Mouse (Mus musculus) adrenal gland, adult 2 months (tissue): Measurements from ENCODE around the gene Slc34a3. TPM values are rescaled to one million over a fixed set of nuclear protein-coding genes. Genes with fewer than 3 reads are reported as not detected.
A peak's percentile ranks its signal among the peaks of the same experiment; 100 is the strongest.

ENCODE experiments used
- DNase-seq: peaks from one replicate; pipeline ENCODE4 v3.0.0; 2021
- polyA plus RNA-seq: library from polyadenylated mRNA; depleted of rRNA; stranded (reverse); fragments of >200 nt; gene quantifications from 2 replicates; pipeline ENCODE4 v1.2.3, GENCODE M21; 2012
- total RNA-seq, 2 experiments: library from RNA; stranded (reverse); gene quantifications; 2 replicates each; pipeline ENCODE4 v1.2.3; 2021

Gene Slc34a3
- total and polyA plus RNA-seq, 3 experiments = not detected

DNA sequence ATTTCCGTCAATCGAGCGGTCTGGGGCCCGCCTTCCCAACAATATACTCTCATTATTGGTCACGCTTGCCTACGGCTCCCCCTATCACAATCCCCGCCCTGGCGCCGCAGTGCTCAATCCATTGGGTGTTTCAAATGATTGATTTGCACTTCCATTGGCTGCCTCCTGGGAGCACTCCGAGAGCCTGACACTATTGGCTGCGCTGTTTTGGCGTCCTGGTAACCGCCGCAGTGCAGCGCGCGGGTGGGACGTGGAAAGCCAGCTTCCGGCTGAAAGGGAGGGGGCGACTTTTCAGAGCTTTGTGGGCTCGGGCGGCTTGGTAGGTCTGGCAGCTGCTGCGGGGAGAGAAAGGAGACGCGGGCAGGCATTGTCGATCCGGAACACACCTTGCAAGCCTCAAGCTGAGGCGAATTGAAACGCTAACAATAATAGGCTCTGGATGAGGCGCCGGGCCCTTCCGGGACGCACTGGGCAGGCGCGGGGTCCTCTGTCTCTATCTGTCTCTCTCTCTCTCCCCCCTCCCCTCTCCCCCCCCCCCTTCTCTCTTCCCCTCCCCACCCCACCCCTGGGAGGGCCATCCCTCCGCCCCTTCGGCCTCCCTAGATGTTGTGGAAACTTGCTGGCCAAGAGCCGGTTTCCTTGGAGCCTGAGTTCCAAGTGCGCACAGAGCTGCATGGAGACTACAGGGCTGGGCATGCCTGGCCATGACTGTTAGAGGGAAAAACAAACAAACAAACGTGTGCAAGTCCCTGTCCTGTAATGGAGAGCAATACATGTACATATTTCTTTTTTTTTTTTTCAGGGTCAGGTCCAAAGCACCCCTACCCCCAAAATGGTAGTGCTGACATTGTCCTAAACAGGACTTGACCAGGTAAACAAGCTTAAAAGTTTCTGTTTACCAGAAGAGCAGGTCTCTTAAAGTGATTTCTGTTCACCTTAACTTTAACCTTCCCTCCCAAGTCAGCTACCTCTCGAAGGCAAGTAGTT lies 9.1 kb downstream of the Slc34a3 start:
- DNase-seq = peak; percentile 99

DNA sequence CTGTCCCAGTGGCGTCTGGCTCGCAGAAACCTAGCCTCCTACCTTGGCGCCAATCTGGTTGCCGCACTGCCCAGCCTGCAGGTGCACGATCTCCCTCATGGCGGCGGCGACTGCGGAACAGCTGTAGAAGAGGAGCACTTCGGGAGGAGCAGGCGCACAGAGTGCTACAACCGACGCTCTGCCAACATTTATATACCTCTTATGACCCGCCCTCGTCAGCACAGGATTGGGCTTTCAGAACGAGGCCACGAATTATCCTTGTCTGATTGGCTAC lies 9.7 kb downstream of the Slc34a3 start, which contains the start of gene Tubb4b:
Gene Tubb4b, minus strand, starts transcription at position 211 of the 274 bp plus-strand sequence.
- no peak for DNase-seq

DNA sequence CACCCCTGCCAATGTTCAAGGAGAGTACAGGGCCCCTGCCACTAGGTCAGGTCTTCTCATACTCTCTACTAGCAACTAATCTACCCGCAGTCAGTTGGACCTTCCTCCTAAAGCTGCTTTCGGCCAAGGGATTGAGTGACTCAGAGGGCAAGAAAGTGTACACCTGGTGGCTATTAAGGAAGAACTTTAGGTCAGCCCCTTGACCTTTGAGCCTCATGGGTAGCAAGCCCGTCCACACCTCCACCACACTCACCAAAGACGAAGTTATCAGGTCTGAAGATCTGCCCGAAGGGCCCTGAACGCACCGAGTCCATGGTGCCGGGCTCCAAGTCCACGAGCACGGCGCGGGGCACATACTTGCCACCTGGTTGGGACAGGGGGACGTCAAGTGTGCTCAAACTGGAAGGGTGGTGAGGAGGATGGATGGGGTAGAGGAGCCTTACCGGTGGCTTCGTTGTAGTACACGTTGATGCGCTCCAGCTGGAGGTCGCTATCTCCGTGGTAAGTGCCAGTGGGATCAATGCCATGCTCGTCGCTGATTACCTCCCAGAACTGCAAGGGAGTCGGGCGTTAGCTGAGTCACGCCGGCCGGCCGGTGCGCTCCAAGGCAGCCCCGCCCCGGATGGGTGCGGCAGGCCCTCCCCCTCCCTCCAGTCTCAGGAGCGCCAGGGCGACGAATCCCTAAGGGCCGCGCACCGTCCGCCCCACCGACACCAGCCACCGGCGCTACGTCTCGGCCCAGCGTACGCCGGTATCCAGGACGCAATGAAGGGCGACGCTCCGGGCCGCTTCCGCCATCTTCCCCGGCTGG lies 10.3 kb downstream of the Slc34a3 start:
- peak; percentile 94 for DNase-seq

DNA sequence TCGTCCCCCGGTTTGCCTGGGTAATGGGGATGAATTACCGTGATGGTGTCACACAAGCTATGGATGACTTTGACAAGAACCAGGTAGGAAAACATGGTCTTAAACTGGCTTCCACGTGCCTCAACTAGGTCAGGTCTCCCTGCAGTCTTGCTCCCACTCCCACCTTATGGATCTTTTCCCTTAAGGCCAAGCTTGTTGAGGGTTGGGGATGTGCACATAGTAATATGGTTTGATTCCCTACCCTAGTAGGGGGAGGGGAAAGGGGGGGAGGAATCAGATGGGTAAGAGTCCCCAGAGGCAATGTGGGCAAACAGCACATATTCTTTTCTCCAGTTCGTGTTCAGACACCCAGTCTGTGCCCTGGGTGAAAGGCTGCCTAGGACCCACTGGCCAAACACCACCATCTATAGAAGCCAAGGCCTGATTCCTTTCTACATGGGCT lies 12.8 kb downstream of the Slc34a3 start:
- DNase-seq = no peak

DNA sequence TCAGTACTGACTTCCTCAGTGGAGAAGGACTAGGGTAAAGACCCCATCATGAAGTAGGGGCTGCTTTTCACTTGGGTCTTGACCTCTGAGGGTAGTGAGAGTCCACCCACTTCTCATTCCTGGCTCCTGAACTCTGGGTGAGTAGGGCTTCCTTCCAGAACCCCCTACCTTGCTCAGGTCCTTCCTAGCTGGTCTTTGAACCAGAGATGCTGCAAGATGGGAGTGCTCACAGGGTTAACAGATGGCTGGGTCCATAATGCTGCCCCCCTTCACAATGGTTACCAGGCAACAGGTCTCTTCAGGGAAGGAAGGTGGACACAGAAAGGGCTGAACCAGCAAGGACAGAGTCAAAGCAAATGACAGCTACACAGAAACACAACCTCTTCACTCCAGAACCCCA lies 15.7 kb downstream of the Slc34a3 start, which contains the start of gene Fam166a:
Gene Fam166a, plus strand, starts transcription at position 301 of the 400 bp plus-strand sequence.
- no peak for DNase-seq

DNA sequence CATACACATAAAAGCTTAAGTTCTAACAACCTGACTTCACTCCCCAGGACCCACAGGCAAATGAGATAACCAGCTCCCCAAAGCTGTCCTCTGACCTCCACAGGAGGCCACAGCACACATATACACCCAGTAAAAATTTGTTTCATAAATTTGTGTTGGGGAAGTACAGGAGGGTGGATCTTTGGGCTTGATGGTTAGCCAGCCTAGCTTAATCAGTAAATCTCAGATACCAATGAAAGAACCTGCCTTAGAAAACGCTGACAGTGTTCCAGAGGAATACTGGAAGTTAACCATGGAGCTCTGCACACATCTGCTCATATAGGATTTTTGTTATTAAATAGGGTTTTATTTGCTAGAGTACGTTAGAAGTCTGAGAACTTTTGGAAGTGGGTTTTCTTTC lies 16.5 kb downstream of the Slc34a3 start:
- no peak for DNase-seq

DNA sequence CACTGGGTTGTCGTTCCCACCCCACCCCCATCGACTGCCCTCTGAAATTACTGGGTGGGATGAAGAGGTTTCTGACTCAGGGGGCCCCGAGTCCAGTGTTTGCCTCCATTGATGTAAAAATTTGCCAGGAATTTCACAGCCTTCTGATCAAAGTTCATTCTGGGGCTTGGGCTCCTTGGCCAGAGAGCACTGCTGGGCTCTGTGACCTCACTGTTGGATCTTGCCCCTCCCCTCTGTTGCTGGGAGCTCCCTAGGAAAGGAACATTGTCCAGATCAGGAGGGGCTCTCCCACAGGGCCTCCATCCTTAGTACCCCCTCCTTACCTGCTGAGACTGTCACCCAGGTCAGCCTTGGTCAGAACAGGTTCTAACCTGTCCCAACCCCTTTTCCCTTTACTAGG lies 19.7 kb downstream of the Slc34a3 start, which contains the start of gene Stpg3:
Gene Stpg3, minus strand, starts transcription at position 194 of the 400 bp plus-strand sequence.
- no peak for DNase-seq

DNA sequence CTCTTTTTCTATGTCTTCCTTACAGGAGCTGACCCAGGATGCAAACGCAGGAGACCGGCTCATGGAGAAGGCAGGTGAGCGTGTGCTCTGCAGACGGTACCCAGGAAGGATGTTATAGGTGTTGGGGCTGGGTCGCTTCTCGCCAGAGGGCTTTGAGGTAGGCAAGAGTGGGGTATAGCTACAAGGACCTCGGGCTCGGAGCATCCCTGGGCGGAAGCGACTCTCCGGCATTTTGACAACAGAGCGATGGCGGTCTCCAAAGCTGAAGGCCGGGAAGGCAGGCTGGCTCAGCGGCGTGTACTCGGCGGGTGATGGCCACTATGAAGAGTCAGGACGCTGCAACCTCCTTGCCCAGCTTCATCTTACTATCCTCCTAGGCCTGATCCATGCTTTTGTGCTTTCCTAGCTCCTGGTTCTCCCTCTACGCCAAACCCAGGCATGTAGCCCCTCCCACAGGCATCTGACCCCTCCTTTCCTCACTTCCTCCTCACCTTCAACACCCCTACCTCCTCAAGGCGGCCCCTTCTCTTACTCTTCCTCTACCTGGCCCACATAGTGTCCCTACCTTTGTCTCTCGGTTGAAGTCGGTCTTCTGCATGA lies 20.8 kb downstream of the Slc34a3 start:
- no peak for DNase-seq

DNA sequence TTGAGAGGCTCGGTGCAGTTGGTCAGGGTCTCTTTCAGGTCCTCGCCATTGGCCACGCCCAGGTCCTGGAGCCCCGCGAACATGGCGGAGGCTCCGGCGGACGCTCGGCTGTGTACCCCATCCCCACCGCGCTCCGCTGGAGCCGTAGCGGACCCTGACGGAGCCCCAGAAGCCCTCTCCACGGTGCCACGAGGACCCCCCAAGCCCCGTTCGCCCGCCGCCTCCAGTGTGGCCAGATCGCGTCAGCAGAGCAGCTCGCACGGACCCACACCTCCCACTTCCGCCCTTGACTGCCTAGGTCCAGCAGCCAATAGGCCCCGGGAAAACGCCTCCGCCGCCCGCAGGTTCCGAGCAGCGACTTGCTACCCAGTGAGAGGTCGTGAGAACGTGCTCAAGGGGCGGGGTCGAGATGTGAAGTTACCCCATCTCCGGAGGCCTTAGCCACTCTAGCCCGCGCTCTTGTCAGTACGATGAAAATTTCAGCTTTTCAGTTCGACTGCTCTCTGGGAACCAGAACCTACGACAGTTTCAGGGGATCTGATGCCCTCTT lies 23.0 kb downstream of the Slc34a3 start, which contains the start of gene Nelfb:
Gene Nelfb, minus strand, starts transcription at position 369 of the 550 bp plus-strand sequence.
- peak; percentile 95 for DNase-seq

DNA sequence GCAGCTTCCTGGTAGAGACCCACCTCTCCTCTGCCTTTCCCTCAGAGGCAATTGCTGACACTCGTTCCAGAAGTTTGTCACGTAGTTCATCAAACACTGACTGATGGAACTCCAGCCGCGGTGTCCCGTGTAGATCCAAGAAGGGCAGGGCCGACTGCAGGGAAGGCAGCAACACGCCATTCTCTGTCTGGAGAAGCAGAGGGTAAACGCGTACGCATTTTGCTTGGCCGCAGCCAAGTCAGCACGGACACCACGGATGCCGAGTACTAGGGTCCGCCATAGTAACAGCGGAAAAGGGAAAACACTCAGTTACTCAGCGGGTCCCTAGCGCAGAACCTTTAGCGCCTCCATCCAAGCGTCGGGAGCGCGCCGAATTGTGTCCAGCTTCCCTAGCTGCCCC lies 23.5 kb downstream of the Slc34a3 start:
- no peak for DNase-seq

DNA sequence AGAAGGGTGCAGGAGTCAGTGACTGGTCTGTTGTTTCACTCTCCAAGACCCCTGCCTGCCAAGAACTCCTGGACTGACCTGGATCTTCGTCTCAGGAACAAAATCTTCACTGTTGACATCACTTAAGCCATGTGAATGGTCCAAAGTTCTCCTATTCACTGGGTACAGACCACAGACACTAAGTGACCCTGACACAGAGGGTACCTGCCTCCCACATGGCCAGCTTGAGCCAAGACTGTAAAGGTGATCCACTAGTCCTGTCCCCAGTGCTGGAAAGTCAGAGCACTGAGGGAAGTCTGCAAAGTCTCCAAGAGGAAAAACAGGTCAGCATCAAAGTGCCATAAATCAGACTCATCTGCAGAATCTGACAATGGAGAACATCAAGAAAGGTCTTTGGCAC lies 26.6 kb downstream of the Slc34a3 start:
- no peak for DNase-seq

DNA sequence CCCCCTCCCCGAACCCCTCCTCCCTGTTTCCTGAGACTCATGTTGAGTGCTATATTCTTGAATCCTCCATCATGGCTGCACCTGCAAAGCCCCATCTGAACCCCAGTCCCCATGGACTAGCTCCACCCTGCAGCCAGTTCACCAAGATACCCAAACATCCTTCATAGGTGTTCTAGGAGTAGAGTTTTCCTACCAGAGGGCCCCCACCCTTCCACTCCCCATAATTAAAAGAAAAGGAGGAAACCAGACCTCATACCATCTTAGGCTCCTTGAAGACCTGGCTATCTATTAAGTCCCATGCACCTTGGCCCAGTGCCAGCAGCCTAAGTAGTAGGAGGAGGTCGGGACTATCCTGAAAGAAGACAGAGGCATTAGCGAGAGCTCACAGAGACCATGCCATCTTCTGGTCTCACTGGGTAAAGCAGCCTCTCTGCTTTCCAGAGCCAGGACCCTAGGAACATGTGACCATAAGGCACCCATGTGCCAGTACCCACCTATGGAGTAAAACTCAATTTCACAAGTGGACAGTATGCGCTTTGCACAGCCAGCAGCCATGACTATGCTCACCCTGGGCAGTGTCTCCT lies 30.4 kb downstream of the Slc34a3 start:
- no peak for DNase-seq

DNA sequence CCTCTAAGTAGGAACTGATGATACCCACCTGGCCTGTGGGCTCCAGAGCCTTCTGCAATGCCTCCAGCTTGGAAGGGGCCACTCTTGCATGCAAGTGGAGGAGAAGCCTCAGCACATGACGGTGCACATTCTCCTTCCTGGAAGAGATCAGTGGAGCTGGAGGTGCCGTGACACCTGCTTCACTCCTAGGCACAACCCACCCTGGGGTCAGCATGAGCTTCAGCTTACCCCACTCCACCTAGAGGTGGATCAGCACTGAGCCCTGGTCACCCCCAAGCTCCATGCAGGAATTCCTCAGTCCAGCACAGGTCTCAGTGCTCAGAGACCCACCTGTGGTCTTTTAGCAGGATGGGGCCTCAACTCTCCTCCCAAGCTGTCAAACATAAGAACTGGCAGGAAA lies 33.5 kb downstream of the Slc34a3 start:
- no peak for DNase-seq

DNA sequence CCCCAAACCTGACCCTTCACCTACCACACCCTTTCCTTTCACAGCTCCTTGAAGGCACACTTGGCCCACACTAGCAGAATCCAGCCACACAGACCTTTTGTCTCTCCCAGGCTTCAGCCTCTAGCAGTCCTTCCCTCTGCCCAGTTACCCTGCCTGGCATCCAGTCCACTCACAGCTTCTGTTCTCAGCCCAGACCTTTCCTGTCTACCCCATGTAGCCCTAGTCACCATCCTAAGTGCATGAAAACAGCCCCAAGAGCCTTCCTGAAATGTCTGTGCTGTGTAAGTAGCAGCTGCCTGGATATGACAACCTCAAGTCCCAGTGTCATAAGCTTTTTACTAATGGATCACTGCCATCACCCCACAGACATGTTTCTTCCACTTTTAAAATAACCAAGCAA lies 36.2 kb downstream of the Slc34a3 start:
- DNase-seq = no peak

DNA sequence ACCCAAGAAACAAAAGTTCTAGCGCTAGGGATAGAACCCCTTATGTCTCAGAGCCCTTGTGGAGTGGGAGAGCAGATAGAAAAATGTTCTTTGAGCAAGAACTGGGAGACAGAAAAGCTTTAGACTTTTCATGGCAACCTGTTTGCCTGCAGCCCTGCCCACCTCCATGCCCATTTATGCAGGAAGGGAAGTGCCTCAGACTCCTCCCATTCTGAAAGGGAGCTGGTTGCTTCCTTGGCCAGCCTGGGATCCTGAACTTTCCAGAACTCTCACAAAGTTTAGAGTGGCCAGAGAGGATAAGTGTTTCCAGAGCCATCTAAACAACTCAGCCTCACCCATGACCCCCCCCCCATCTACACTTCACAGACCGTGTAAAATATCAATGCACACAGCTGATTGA lies 37.0 kb downstream of the Slc34a3 start:
- no peak for DNase-seq

DNA sequence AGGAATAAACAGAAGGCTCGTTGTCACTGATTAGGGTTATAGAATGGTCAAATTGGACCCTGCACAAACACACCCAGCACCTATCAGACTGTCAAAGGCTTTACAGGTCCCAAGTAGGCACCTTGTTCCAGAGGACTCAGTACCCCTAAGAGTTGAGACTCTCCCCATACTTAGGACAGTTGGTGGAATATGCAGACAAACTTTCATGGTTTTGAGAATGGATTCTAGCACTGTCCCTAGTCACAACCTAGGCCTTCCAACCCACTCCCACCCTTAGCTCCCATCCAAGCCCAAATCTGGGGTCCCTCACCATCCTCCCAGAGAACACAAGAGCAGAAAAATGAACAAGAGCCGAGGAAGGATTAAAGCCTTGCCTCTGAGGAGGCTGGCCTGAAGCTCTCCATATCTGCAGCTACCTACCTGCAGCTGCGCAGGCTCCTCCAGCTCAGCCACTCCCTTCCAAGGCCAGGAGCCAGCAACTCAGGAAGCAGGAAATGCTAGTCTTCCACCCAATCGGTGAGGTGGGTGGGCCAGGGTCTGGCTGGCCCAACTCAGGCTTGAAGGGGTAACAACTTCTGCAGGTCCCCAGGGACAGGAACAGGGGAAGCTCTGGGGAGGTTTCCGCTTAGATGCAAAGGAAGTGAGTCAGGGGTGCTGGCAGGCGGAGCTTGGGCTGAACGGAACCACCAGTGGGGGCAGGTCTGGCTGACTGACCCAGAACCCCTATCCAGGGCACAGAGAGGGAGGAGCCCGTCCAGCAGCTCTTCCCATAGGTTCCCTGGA lies 37.8 kb downstream of the Slc34a3 start, which contains the start of gene Tor4a:
Gene Tor4a, minus strand, starts transcription at position 715 of the 783 bp plus-strand sequence.
- DNase-seq = peak; percentile 93

DNA sequence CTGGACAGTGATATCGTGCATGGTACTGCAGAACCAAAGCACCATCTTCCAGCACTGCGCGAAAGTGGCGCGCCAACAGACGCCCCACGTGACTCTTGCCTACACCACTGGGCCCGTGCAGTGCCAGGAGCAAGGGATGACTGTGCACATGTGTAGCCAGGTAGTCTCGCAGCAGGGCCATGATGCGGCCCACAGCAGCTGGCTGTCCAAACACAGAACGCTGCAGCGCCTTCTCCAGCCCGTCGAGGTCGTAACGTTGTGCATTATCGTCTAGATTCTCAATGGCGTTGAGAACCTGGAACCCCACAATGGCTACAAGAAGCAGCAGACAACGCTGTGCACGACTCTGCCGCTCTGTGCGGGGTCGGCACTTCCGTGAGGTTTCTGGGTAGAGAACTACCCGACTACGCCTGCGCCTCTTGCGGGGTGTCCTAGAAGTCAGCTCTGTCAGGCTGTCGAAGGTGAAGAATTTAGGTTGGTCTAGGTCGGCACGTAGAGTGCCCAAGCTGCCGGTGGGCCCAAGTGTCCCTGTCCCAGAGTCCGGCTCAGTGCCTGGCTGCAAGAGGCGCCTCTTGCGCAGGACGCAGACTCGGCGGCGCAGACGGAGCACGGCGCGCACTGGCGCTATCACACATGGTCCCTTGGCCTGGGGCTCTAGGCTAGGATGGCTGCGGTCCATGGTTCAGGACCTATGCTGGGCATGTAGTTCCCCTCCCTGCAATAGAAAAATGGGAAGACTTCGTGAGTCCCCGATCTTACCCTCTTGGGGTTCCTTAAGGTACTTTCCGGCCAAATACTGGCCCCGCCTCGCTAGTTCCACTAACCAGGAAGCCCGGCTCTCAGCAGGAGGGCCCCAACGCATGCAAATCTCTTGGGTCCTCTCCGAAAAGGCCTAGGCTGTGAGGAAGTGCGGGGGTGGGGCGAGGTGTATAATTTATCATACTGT lies 38.7 kb downstream of the Slc34a3 start:
- DNase-seq = peak; percentile 89

DNA sequence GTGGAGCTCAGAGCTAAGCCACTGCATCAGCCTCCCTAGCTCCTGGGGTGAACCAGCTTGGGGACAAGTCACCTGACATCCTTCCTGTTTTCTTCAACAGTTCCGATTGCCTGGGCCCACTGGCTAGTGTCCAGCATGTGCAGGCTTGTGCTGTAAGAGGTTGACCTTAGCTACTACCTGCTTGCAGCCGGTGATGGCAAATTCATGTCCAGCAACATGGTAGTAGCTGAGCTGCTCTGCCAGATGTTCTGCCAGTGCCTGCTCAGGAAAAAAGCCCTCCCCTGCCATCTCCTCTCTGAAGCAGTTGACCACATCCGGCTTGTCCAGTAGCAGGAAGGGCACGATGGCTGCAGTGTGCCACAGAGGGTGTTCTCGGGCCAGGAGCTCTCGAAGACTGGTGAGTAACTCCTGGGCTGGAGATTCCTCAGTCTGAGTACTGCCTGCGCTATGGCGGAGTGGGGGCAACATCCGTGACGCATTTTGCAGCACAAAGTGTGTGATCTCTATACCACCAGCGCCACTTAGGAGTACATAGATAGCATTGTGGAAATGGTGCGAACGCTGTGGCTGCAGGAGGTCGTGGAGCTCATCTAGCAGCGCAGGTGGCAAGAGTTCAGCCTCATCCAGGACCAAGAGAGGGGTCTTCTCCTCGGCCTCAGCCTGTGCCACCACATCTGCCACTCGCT lies 39.5 kb downstream of the Slc34a3 start:
- peak; percentile 30 for DNase-seq

DNA sequence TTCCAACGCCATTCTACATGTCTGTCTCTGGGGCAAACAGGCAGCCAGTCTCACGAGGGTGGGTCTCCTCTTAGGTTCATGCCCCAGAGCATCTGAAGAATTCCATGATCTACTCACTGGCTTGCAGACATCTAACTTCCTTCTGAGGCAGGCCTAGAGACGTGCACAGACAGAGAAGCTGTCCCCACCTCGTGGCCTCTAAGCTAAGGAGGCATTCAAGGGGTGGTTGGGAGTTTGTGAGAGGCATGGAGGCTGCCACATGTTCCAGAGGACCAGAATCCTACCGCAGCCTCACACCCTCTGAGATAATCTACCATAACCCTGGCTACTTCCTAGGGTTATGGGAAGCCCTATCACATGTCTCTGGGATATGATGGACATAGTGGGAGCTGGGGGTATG lies 40.2 kb downstream of the Slc34a3 start:
- DNase-seq = no peak
